ENCODE assay signal across 10 mouse cellular contexts in the genomic region with DNA sequence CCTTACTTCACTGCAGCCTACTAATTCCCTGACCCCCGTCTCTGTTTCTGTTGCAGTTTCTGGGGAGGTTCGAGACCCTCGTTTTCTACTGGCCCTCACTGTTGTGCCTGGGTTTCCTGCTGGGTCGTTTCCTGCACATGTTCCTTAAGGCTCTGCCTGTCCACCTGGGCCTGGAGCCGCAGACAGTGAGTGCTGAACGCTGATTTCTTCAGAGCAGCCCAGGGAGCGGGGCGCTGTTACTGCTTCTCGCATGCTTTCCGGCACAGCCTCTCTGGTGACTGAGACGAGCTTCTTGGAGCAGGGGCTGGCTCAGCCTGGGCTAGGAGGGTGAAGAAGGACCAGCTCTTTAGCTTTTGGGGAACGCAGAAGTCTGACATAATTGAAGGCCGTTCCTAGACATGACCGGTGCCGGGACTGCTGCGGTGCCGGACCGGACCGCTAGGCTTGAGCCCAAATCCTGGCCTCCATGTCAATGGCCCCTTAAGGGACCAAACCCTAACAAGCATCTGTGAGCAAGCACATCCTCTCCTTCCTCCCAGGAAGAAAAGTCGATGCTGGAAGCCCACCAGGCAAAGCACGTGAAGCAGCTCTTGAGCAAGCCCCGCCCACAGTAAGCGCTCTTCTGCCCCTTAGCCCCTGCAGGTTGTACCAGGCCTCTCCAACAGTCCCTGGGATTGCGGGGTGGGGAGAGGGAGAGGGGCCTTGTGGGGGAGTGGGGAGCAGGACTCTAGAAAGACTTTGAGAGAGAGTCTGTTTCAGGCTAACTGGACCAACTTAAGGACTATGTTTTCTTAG. TPM values are rescaled to one million over a fixed set of nuclear protein-coding genes. Genes with fewer than 3 reads are reported as not detected.
DNase-seq lines count a peak whose midpoint lies in the region; ATAC-seq lines count a peak whose summit lies in the region.
"Had no signal": no experiment of that assay in that cellular context is flagged by ENCODE, and none has a peak within 500 bp of the region (broad histone marks: within the 10 kb centered on the region; RNA-seq: fewer than 3 reads in every experiment).

No protein-coding gene starts in this region.

- H3K36me3 ChIP-seq in liver, embryonic 11.5 days (ENCODE audit: control insufficient read depth, insufficient read depth, low read length) = no peaks in the 10 kb centered on the region
- H3K36me3 ChIP-seq in embryonic facial prominence, embryonic 13.5 days = no peaks in the 10 kb centered on the region
- no peaks in the 10 kb centered on the region for H3K36me3 ChIP-seq in limb, embryonic 11.5 days (ENCODE audit: control insufficient read depth, insufficient read depth, low read length)
- no peaks in the 10 kb centered on the region for H3K36me3 ChIP-seq in stomach, embryonic 15.5 days
- H3K36me3 ChIP-seq: liver, embryonic 12.5 days had no signal

- no peak for DNase-seq in liver, embryonic 11.5 days (ENCODE audit: low spot score)
- DNase-seq in liver = no peak
- peak; percentile 46 for DNase-seq in limb, embryonic 11.5 days (ENCODE audit: low spot score)
- DNase-seq in thymus, postnatal 14 days = no peak
- DNase-seq in adrenal gland, postnatal 25 days = no peak
- DNase-seq: kidney, adult 2 months had no signal

- H3K27ac ChIP-seq in liver, embryonic 11.5 days (ENCODE audit: low read depth, low read length) = no peak overlapping the region
- H3K27ac ChIP-seq in embryonic facial prominence, embryonic 13.5 days = no peak overlapping the region
- H3K27ac ChIP-seq in limb, embryonic 11.5 days (replicated peaks; ENCODE audit: low read depth, low read length) = no peak overlapping the region
- H3K27ac ChIP-seq in stomach, embryonic 15.5 days = no peak overlapping the region
- H3K27ac ChIP-seq: liver, embryonic 12.5 days had no signal

- WGBS in liver, embryonic 11.5 days = 28% methylated on average over 24 of the region's 24 CpGs
- 21% methylated on average over 24 of the region's 24 CpGs for WGBS in embryonic facial prominence, embryonic 13.5 days
- WGBS in limb, embryonic 11.5 days = 20% methylated on average over 24 of the region's 24 CpGs
- 28% methylated on average over 24 of the region's 24 CpGs for WGBS in stomach, embryonic 15.5 days

- H3K4me3 ChIP-seq in liver, embryonic 11.5 days (ENCODE audit: low read depth, low read length) = no peak overlapping the region
- H3K4me3 ChIP-seq in embryonic facial prominence, embryonic 13.5 days = peak overlapping the region; percentile 25
- H3K4me3 ChIP-seq in limb, embryonic 11.5 days (ENCODE audit: low read depth, low read length) = no peak overlapping the region
- no peak overlapping the region for H3K4me3 ChIP-seq in stomach, embryonic 15.5 days (replicated peaks)
- H3K4me3 ChIP-seq: liver, embryonic 12.5 days had no signal

- peak overlapping the region; percentile 18; the same call in 1 of the 2 replicates for H3K4me2 ChIP-seq in liver, embryonic 11.5 days
- peak overlapping the region; percentile 50 for H3K4me2 ChIP-seq in embryonic facial prominence, embryonic 13.5 days
- peak overlapping the region; percentile 31; the same call in 1 of the 2 replicates for H3K4me2 ChIP-seq in limb, embryonic 11.5 days (ENCODE audit: low read depth, severe bottlenecking)
- H3K4me2 ChIP-seq in stomach, embryonic 15.5 days = peak overlapping the region; percentile 25
- H3K4me2 ChIP-seq: liver, embryonic 12.5 days had no signal

- no peaks in the 10 kb centered on the region for H3K4me1 ChIP-seq in liver, embryonic 11.5 days (replicated peaks; ENCODE audit: control insufficient read depth, insufficient read depth, low read length)
- peaks cover 9% of the 10 kb centered on the region for H3K4me1 ChIP-seq in embryonic facial prominence, embryonic 13.5 days
- peaks cover 7% of the 10 kb centered on the region; the same call in 1 of the 2 replicates for H3K4me1 ChIP-seq in limb, embryonic 11.5 days (ENCODE audit: control insufficient read depth, insufficient read depth, low read length)
- H3K4me1 ChIP-seq in stomach, embryonic 15.5 days = no peaks in the 10 kb centered on the region
- H3K4me1 ChIP-seq: liver, embryonic 12.5 days had no signal

- no peak for ATAC-seq in liver, embryonic 11.5 days (replicated peaks; ENCODE audit: low FRiP score)
- no peak for ATAC-seq in embryonic facial prominence, embryonic 13.5 days (ENCODE audit: insufficient number of reproducible peaks, insufficient read depth, low FRiP score, low TSS enrichment, low read depth)
- no peak for ATAC-seq in limb, embryonic 11.5 days (ENCODE audit: insufficient number of reproducible peaks, low FRiP score, low TSS enrichment, low read depth)
- no peak for ATAC-seq in stomach, embryonic 15.5 days (ENCODE audit: insufficient read depth, low FRiP score, low read depth)
- ATAC-seq: liver, embryonic 12.5 days had no signal

- no peak overlapping the region for H3K9ac ChIP-seq in liver, embryonic 11.5 days (ENCODE audit: low read depth, low read length)
- peak overlapping the region; percentile 44; the same call in 1 of the 2 replicates for H3K9ac ChIP-seq in embryonic facial prominence, embryonic 13.5 days
- no peak overlapping the region; the same call in 1 of the 2 replicates for H3K9ac ChIP-seq in limb, embryonic 11.5 days (ENCODE audit: low read length)
- no peak overlapping the region for H3K9ac ChIP-seq in stomach, embryonic 15.5 days
- H3K9ac ChIP-seq: liver, embryonic 12.5 days had no signal

- no peaks in the 10 kb centered on the region; the same call in 1 of the 2 replicates for H3K27me3 ChIP-seq in liver, embryonic 11.5 days (replicated peaks; ENCODE audit: control insufficient read depth, insufficient read depth, low read length)
- no peaks in the 10 kb centered on the region for H3K27me3 ChIP-seq in embryonic facial prominence, embryonic 13.5 days
- no peaks in the 10 kb centered on the region for H3K27me3 ChIP-seq in limb, embryonic 11.5 days (ENCODE audit: control insufficient read depth, insufficient read depth, low read length)
- no peaks in the 10 kb centered on the region for H3K27me3 ChIP-seq in stomach, embryonic 15.5 days (replicated peaks)

- H3K9me3 ChIP-seq in liver, embryonic 11.5 days (ENCODE audit: control insufficient read depth, low read length) = no peaks in the 10 kb centered on the region
- H3K9me3 ChIP-seq in embryonic facial prominence, embryonic 13.5 days = no peaks in the 10 kb centered on the region
- no peaks in the 10 kb centered on the region for H3K9me3 ChIP-seq in limb, embryonic 11.5 days (ENCODE audit: control insufficient read depth, low read length)
- no peaks in the 10 kb centered on the region for H3K9me3 ChIP-seq in stomach, embryonic 15.5 days
- H3K9me3 ChIP-seq: liver, embryonic 12.5 days had no signal

RNA-seq across cellular contexts. Expression of a gene that starts 20.8 kb away (rescaled TPM):
- polyA plus RNA-seq in liver, embryonic 11.5 days (2014; fragmentation: Nextera tagmentation; extraction: Ambion mirVana) = 2.5 and 3.1 TPM in 2 replicates
- 0.06 TPM in 1 of 2 replicates, not detected in the other for polyA plus RNA-seq in embryonic facial prominence, embryonic 13.5 days (2015; fragmentation: Nextera tagmentation; extraction: Ambion mirVana)
- 2.8 and 3.1 TPM in 2 replicates for polyA plus RNA-seq in limb, embryonic 11.5 days (2014; fragmentation: Nextera tagmentation; extraction: Ambion mirVana)
- 1.5 and 1.7 TPM in 2 replicates for polyA plus RNA-seq in stomach, embryonic 15.5 days (2015; fragmentation: Nextera tagmentation; extraction: Ambion mirVana)
- total RNA-seq in adrenal gland, postnatal 25 days (2021) = 0.24 and 1.0 TPM in 2 replicates

RNA-seq across cellular contexts. Expression of a gene that starts 20.9 kb away (rescaled TPM):
- 0.04 and 0.10 TPM in 2 replicates for polyA plus RNA-seq in liver, embryonic 11.5 days (2014; fragmentation: Nextera tagmentation; extraction: Ambion mirVana)
- not detected in 2 replicates for polyA plus RNA-seq in embryonic facial prominence, embryonic 13.5 days (2015; fragmentation: Nextera tagmentation; extraction: Ambion mirVana)
- polyA plus RNA-seq in limb, embryonic 11.5 days (2014; fragmentation: Nextera tagmentation; extraction: Ambion mirVana) = 0.06 TPM in 1 of 2 replicates, not detected in the other
- polyA plus RNA-seq in stomach, embryonic 15.5 days (2015; fragmentation: Nextera tagmentation; extraction: Ambion mirVana) = 0.12 and 0.17 TPM in 2 replicates
- total RNA-seq in adrenal gland, postnatal 25 days (2021) = 0.18 and 0.38 TPM in 2 replicates
- polyA plus RNA-seq: spleen, adult 2 months had no signal

RNA-seq across cellular contexts. Expression of a gene that starts 42.5 kb away (rescaled TPM):
- polyA plus RNA-seq in liver, embryonic 11.5 days (2014; fragmentation: Nextera tagmentation; extraction: Ambion mirVana) = 0.26 and 0.40 TPM in 2 replicates
- 1.1 and 1.2 TPM in 2 replicates for polyA plus RNA-seq in embryonic facial prominence, embryonic 13.5 days (2015; fragmentation: Nextera tagmentation; extraction: Ambion mirVana)
- 0.52 and 0.67 TPM in 2 replicates for polyA plus RNA-seq in limb, embryonic 11.5 days (2014; fragmentation: Nextera tagmentation; extraction: Ambion mirVana)
- polyA plus RNA-seq in stomach, embryonic 15.5 days (2015; fragmentation: Nextera tagmentation; extraction: Ambion mirVana) = 0.48 and 0.87 TPM in 2 replicates
- total RNA-seq in adrenal gland, postnatal 25 days (2021) = not detected in 2 replicates
- polyA plus RNA-seq: kidney, adult 2 months; liver, embryonic 12.5 days; spleen, adult 2 months had no signal
